Mouse (Mus musculus): ENCODE results near the gene Gm13289. TPM values are rescaled to one million over a fixed set of nuclear protein-coding genes. Genes with fewer than 3 reads are reported as not detected.
"Not testable (repeated sequence)": the region's sequence is repeated elsewhere in the genome, so short reads cannot be mapped to it uniquely, and the experiment has no call there.

The Gm13289 gene
- total and polyA plus RNA-seq, 3 experiments: not detected

- H3K27me3 ChIP-seq (replicated peaks); H3K9me3 ChIP-seq (replicated peaks; ENCODE audit: low read length); in situ Hi-C loops (cut with MboI; ENCODE audit: low pct_ligation_motif_present, low pct_unique_long_range_greater_than_20kb, low sequenced_read_pairs); H3K27ac ChIP-seq (ENCODE audit: insufficient read depth, low read depth); dilution Hi-C loops (cut with MboI; ENCODE audit: extremely low pct_ligation_motif_present, extremely low pct_unique_long_range_greater_than_20kb, low sequenced_read_pairs); H3K79me2 ChIP-seq (replicated peaks; ENCODE audit: control insufficient read depth, extremely low read depth, insufficient read depth, poor library complexity, severe bottlenecking); H3K9ac ChIP-seq (ENCODE audit: insufficient read depth, low read depth); H3K36me3 ChIP-seq (replicated peaks in 1 of 2; ENCODE audit: control insufficient read depth in 1 of 2, insufficient read depth in 1 of 2, low read length in 1 of 2); H3K4me1 ChIP-seq (ENCODE audit: control insufficient read depth in 1 of 2, insufficient read depth in 2 of 2): not testable (repeated sequence)
- DNase-seq (ENCODE audit: extremely low read depth): peak; percentile 37
- TF ChIP-seq CTCF (conservative IDR thresholded peaks at IDR 0.05 in 1 of 2, IDR thresholded peaks at IDR 0.05 in 1 of 2; ENCODE audit: low read depth in 2 of 2, low read length in 2 of 2) (peak in 1 of 2 experiments; percentile 37; a peak in 2 of 4 replicates), NRF1 (IDR thresholded peaks at IDR 0.05; ENCODE audit: low read depth, low read length) (peak; percentile 17; the same call in 1 of the 2 replicates)
- 0 out of 2 replicates have a peak overlapping the region, but pooled peaks have one; percentile 0 for H3K4me2 ChIP-seq (ENCODE audit: insufficient read depth, low read depth, poor library complexity, severe bottlenecking)
- H3K4me3 ChIP-seq (replicated peaks in 1 of 3; ENCODE audit: low read depth in 2 of 3, low read length in 2 of 3, poor library complexity in 1 of 3): peak overlapping the region in 1 of 3 experiments; percentile 58
Observed at GRCm38 (mm10) chr4:88763384-88764018, 13.2 kb upstream of the Gm13289 start.

DNA sequence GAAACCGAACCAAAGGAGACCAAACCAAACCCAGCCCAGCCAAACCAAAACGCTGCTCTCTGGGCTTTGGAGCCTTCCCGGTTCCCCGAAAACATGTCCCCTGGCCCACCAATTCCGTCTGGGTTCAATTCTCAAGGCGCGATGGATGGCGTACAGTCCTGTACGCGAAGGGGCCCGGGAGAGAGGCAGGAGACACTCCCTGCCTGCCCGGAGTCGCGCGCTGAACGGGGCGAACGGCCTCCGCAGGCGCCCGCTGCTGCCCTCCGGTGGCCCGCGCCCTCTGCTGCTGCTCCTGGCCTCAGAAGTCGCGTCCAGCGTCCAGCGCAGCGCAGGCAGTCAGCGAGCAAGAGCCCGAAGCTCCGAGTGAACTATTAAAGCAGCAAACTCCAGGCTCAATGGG lies 3.2 kb upstream of the Gm13289 start, which contains the start of gene Gm13290:
Gm13290 (plus strand) TSS at position 301 of the 400 bp plus-strand sequence.
- H3K9me3 ChIP-seq (replicated peaks; ENCODE audit: low read length); DNase-seq (ENCODE audit: extremely low read depth); H3K9ac ChIP-seq (ENCODE audit: insufficient read depth, low read depth); H3K36me3 ChIP-seq (replicated peaks in 1 of 2; ENCODE audit: control insufficient read depth in 1 of 2, insufficient read depth in 1 of 2, low read length in 1 of 2); in situ Hi-C loops (cut with MboI; ENCODE audit: low pct_ligation_motif_present, low pct_unique_long_range_greater_than_20kb, low sequenced_read_pairs); H3K4me1 ChIP-seq (ENCODE audit: control insufficient read depth in 1 of 2, insufficient read depth in 2 of 2); H3K4me3 ChIP-seq (replicated peaks in 1 of 3; ENCODE audit: low read depth in 2 of 3, low read length in 2 of 3, poor library complexity in 1 of 3); H3K27me3 ChIP-seq (replicated peaks); dilution Hi-C loops (cut with MboI; ENCODE audit: extremely low pct_ligation_motif_present, extremely low pct_unique_long_range_greater_than_20kb, low sequenced_read_pairs); H3K27ac ChIP-seq (ENCODE audit: insufficient read depth, low read depth); H3K79me2 ChIP-seq (replicated peaks; ENCODE audit: control insufficient read depth, extremely low read depth, insufficient read depth, poor library complexity, severe bottlenecking): not testable (repeated sequence)
- H3K4me2 ChIP-seq (ENCODE audit: insufficient read depth, low read depth, poor library complexity, severe bottlenecking): 0 out of 2 replicates have a peak within 1 kb of the TSS, but pooled peaks have one; percentile 24

DNA sequence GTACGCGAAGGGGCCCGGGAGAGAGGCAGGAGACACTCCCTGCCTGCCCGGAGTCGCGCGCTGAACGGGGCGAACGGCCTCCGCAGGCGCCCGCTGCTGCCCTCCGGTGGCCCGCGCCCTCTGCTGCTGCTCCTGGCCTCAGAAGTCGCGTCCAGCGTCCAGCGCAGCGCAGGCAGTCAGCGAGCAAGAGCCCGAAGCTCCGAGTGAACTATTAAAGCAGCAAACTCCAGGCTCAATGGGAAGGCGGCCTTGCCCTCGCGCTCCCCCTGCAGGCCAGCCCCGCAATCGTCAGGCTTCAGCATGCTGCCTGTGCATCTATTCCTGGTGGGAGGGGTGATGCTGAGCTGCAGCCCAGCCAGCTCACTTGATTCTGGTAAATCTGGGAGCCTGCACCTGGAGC lies 2.8 kb downstream of the Gm13289 start, which contains the start of gene Gm13272:
Gm13272 (plus strand) TSS at position 301 of the 400 bp plus-strand sequence.
- H3K79me2 ChIP-seq (replicated peaks; ENCODE audit: control insufficient read depth, extremely low read depth, insufficient read depth, poor library complexity, severe bottlenecking); dilution Hi-C loops (cut with MboI; ENCODE audit: extremely low pct_ligation_motif_present, extremely low pct_unique_long_range_greater_than_20kb, low sequenced_read_pairs); H3K36me3 ChIP-seq (replicated peaks in 1 of 2; ENCODE audit: control insufficient read depth in 1 of 2, insufficient read depth in 1 of 2, low read length in 1 of 2); H3K4me1 ChIP-seq (ENCODE audit: control insufficient read depth in 1 of 2, insufficient read depth in 2 of 2); H3K4me2 ChIP-seq (ENCODE audit: insufficient read depth, low read depth, poor library complexity, severe bottlenecking); H3K9ac ChIP-seq (ENCODE audit: insufficient read depth, low read depth); H3K27me3 ChIP-seq (replicated peaks); H3K27ac ChIP-seq (ENCODE audit: insufficient read depth, low read depth); H3K4me3 ChIP-seq (replicated peaks in 1 of 3; ENCODE audit: low read depth in 2 of 3, low read length in 2 of 3, poor library complexity in 1 of 3); DNase-seq (ENCODE audit: extremely low read depth); in situ Hi-C loops (cut with MboI; ENCODE audit: low pct_ligation_motif_present, low pct_unique_long_range_greater_than_20kb, low sequenced_read_pairs); H3K9me3 ChIP-seq (replicated peaks; ENCODE audit: low read length): not testable (repeated sequence)

GRCm38 (mm10) chr4:88780320-88780719 lies 3.6 kb downstream of the Gm13289 start:
- dilution Hi-C loops (cut with MboI; ENCODE audit: extremely low pct_ligation_motif_present, extremely low pct_unique_long_range_greater_than_20kb, low sequenced_read_pairs): not testable (repeated sequence)

GRCm38 (mm10) chr4:88781831-88782230 lies 5.1 kb downstream of the Gm13289 start, which contains the start of gene Ifnz:
Ifnz (plus strand) TSS chr4:88782131.
- in situ Hi-C loops (cut with MboI; ENCODE audit: low pct_ligation_motif_present, low pct_unique_long_range_greater_than_20kb, low sequenced_read_pairs); H3K4me1 ChIP-seq (ENCODE audit: control insufficient read depth in 1 of 2, insufficient read depth in 2 of 2); H3K4me2 ChIP-seq (ENCODE audit: insufficient read depth, low read depth, poor library complexity, severe bottlenecking); H3K79me2 ChIP-seq (replicated peaks; ENCODE audit: control insufficient read depth, extremely low read depth, insufficient read depth, poor library complexity, severe bottlenecking); H3K27ac ChIP-seq (ENCODE audit: insufficient read depth, low read depth); H3K27me3 ChIP-seq (replicated peaks); dilution Hi-C loops (cut with MboI; ENCODE audit: extremely low pct_ligation_motif_present, extremely low pct_unique_long_range_greater_than_20kb, low sequenced_read_pairs); H3K9me3 ChIP-seq (replicated peaks; ENCODE audit: low read length); H3K36me3 ChIP-seq (replicated peaks in 1 of 2; ENCODE audit: control insufficient read depth in 1 of 2, insufficient read depth in 1 of 2, low read length in 1 of 2); H3K9ac ChIP-seq (ENCODE audit: insufficient read depth, low read depth); DNase-seq (ENCODE audit: extremely low read depth): not testable (repeated sequence)
- H3K4me3 ChIP-seq (replicated peaks in 1 of 3; ENCODE audit: low read depth in 2 of 3, low read length in 2 of 3, poor library complexity in 1 of 3): peak within 1 kb of the TSS in 1 of 3 experiments; percentile 60

More at GRCm38 (mm10) chr4:88780320-88780719, 3.6 kb downstream of the Gm13289 start:
- H3K27ac ChIP-seq (ENCODE audit: insufficient read depth, low read depth); H3K9me3 ChIP-seq (replicated peaks; ENCODE audit: low read length); H3K4me1 ChIP-seq (ENCODE audit: control insufficient read depth in 1 of 2, insufficient read depth in 2 of 2); H3K4me2 ChIP-seq (ENCODE audit: insufficient read depth, low read depth, poor library complexity, severe bottlenecking); in situ Hi-C loops (cut with MboI; ENCODE audit: low pct_ligation_motif_present, low pct_unique_long_range_greater_than_20kb, low sequenced_read_pairs); H3K27me3 ChIP-seq (replicated peaks); H3K4me3 ChIP-seq (replicated peaks in 1 of 3; ENCODE audit: low read depth in 2 of 3, low read length in 2 of 3, poor library complexity in 1 of 3); DNase-seq (ENCODE audit: extremely low read depth); H3K79me2 ChIP-seq (replicated peaks; ENCODE audit: control insufficient read depth, extremely low read depth, insufficient read depth, poor library complexity, severe bottlenecking); H3K9ac ChIP-seq (ENCODE audit: insufficient read depth, low read depth); H3K36me3 ChIP-seq (replicated peaks in 1 of 2; ENCODE audit: control insufficient read depth in 1 of 2, insufficient read depth in 1 of 2, low read length in 1 of 2): not testable (repeated sequence)

- H3K27ac ChIP-seq (ENCODE audit: insufficient read depth, low read depth); H3K9ac ChIP-seq (ENCODE audit: insufficient read depth, low read depth); H3K4me1 ChIP-seq (ENCODE audit: control insufficient read depth in 1 of 2, insufficient read depth in 2 of 2); H3K4me2 ChIP-seq (ENCODE audit: insufficient read depth, low read depth, poor library complexity, severe bottlenecking); dilution Hi-C loops (cut with MboI; ENCODE audit: extremely low pct_ligation_motif_present, extremely low pct_unique_long_range_greater_than_20kb, low sequenced_read_pairs); in situ Hi-C loops (cut with MboI; ENCODE audit: low pct_ligation_motif_present, low pct_unique_long_range_greater_than_20kb, low sequenced_read_pairs); H3K9me3 ChIP-seq (replicated peaks; ENCODE audit: low read length); DNase-seq (ENCODE audit: extremely low read depth); H3K36me3 ChIP-seq (replicated peaks in 1 of 2; ENCODE audit: control insufficient read depth in 1 of 2, insufficient read depth in 1 of 2, low read length in 1 of 2); H3K27me3 ChIP-seq (replicated peaks); H3K79me2 ChIP-seq (replicated peaks; ENCODE audit: control insufficient read depth, extremely low read depth, insufficient read depth, poor library complexity, severe bottlenecking): not testable (repeated sequence)
- H3K4me3 ChIP-seq (replicated peaks in 1 of 3; ENCODE audit: low read depth in 2 of 3, low read length in 2 of 3, poor library complexity in 1 of 3): peak overlapping the region in 1 of 3 experiments; percentile 60
Observed at GRCm38 (mm10) chr4:88782335-88782734, 5.6 kb downstream of the Gm13289 start.
